Mouse (Mus musculus) stomach, postnatal 0 days (tissue): ENCODE data around the gene Ddx19b.

Experiments used
- CTCF ChIP-seq: IDR thresholded peaks from 2 replicates; pipeline ENCODE4 v1.5.1; 2016; ENCODE audit warnings: antibody characterized with exemption, low read depth, mild to moderate bottlenecking, moderate library complexity
- EP300 ChIP-seq: optimal IDR thresholded peaks from 2 replicates; pipeline ENCODE3; 2016; ENCODE audit warnings: antibody characterized with exemption

GRCm38 (mm10) chr8:111042546-111042945 lies 11.0 kb upstream of the Ddx19b start:
- TF ChIP-seq EP300 (no peak), CTCF (no peak)
